Mouse (Mus musculus) central nervous system, embryonic 11.5 days (tissue): Measurements from ENCODE around the gene Gm13279. TPM values are rescaled to one million over a fixed set of nuclear protein-coding genes. Genes with fewer than 3 reads are reported as not detected.

Source experiments
- polyA plus RNA-seq: library from polyadenylated mRNA; depleted of rRNA; stranded (reverse); fragments of >200 nt; gene quantifications from 2 replicates; pipeline ENCODE4 v1.2.3, GENCODE M21; 2012; rRNA removed

Gene Gm13279
- polyA plus RNA-seq, 1 experiment, result not detected

Other genes starting within 250 kb of the Gm13279 start
- not detected in 2 replicates for gene Ifna15, start 239.2 kb upstream of the Gm13279 start, polyA plus RNA-seq
- not detected in 2 replicates for gene Ifna14, start 225.6 kb upstream of the Gm13279 start, polyA plus RNA-seq
- gene Ifna9, start 205.0 kb upstream of the Gm13279 start, polyA plus RNA-seq, result not detected in 2 replicates
- gene Ifna12, start 194.0 kb upstream of the Gm13279 start, polyA plus RNA-seq, result not detected in 2 replicates
- gene C87499, start 163.0 kb upstream of the Gm13279 start, polyA plus RNA-seq, result not detected in 2 replicates
- not detected in 2 replicates for gene Ifna13, start 152.9 kb upstream of the Gm13279 start, polyA plus RNA-seq
- gene Ifna16, start 120.5 kb upstream of the Gm13279 start, polyA plus RNA-seq, result not detected in 2 replicates
- not detected in 2 replicates for gene Ifna2, start 113.5 kb upstream of the Gm13279 start, polyA plus RNA-seq
- gene Ifnab, start 106.0 kb upstream of the Gm13279 start, polyA plus RNA-seq, result 0.06 TPM in 2 replicates
- 0.11 and 0.25 TPM in 2 replicates for gene Gm26566, start 75.6 kb upstream of the Gm13279 start, polyA plus RNA-seq
- gene Klhl9, start 74.9 kb upstream of the Gm13279 start, polyA plus RNA-seq, result 46.1 and 65.0 TPM in 2 replicates
- gene Gm13271, start 42.5 kb upstream of the Gm13279 start, polyA plus RNA-seq, result not detected in 2 replicates
- gene Gm13283, start 37.3 kb upstream of the Gm13279 start, polyA plus RNA-seq, result 0.05 and 0.10 TPM in 2 replicates
- not detected in 2 replicates for gene Gm13290, start 23.6 kb upstream of the Gm13279 start, polyA plus RNA-seq
- gene Gm13289, start 20.5 kb upstream of the Gm13279 start, polyA plus RNA-seq, result not detected in 2 replicates
- gene Gm13272, start 17.5 kb upstream of the Gm13279 start, polyA plus RNA-seq, result not detected in 2 replicates
- gene Ifnz, start 15.3 kb upstream of the Gm13279 start, polyA plus RNA-seq, result 0.05 and 0.10 TPM in 2 replicates
- not detected in 2 replicates for gene Gm13276, start 11.7 kb upstream of the Gm13279 start, polyA plus RNA-seq
- gene Gm13277, start 8.8 kb upstream of the Gm13279 start, polyA plus RNA-seq, result not detected in 2 replicates
- gene Gm13278, start 5.8 kb upstream of the Gm13279 start, polyA plus RNA-seq, result not detected in 2 replicates
- gene Gm13275, start 2.9 kb upstream of the Gm13279 start, polyA plus RNA-seq, result 0.12 TPM in 1 of 2 replicates, not detected in the other
- gene Gm13285, start 2.3 kb downstream of the Gm13279 start, polyA plus RNA-seq, result not detected in 2 replicates
- gene Gm13287, start 5.9 kb downstream of the Gm13279 start, polyA plus RNA-seq, result 0.12 TPM in 1 of 2 replicates, not detected in the other
- gene Gm13288, start 8.1 kb downstream of the Gm13279 start, polyA plus RNA-seq, result 0.01 and 0.02 TPM in 2 replicates
- gene Ifna7, start 18.8 kb downstream of the Gm13279 start, polyA plus RNA-seq, result not detected in 2 replicates
- gene Ifna11, start 22.6 kb downstream of the Gm13279 start, polyA plus RNA-seq, result not detected in 2 replicates
- not detected in 2 replicates for gene Ifna6, start 30.0 kb downstream of the Gm13279 start, polyA plus RNA-seq
- gene Ifna5, start 38.1 kb downstream of the Gm13279 start, polyA plus RNA-seq, result not detected in 2 replicates
- gene Ifna4, start 44.5 kb downstream of the Gm13279 start, polyA plus RNA-seq, result not detected in 2 replicates
- gene Ifna1, start 52.7 kb downstream of the Gm13279 start, polyA plus RNA-seq, result not detected in 2 replicates
- not detected in 2 replicates for gene Ifne, start 82.8 kb downstream of the Gm13279 start, polyA plus RNA-seq